Mouse (Mus musculus) liver, postnatal 0 days (tissue): ENCODE data around the gene Gm42669. TPM values are rescaled to one million over a fixed set of nuclear protein-coding genes. Genes with fewer than 3 reads are reported as not detected.

Experiments used
- ATAC-seq: fragments of 200-750 bp; cut with Nextera tagmentation; 2 replicates; pipeline ENCODE4 v1.8.0; 2017; ENCODE audit warnings: mild to moderate bottlenecking, moderate library complexity
- DNase-seq: peaks from one replicate; pipeline ENCODE4 v3.0.0-alpha.2; 2016
- H3K27ac ChIP-seq: fragments of 300-500 bp; sonication (generic); 2 replicates; pipeline ENCODE4 v1.5.1; 2014; ENCODE audit warnings: antibody characterized with exemption, moderate library complexity, mild to moderate bottlenecking, low read depth
- H3K27me3 ChIP-seq: fragments of 300-500 bp; sonication (generic); 2 replicates; pipeline ENCODE4 v1.6.1; 2014; ENCODE audit warnings: low read length, control low read depth, mixed read lengths; ENCODE audit not compliant: insufficient read depth
- H3K36me3 ChIP-seq: fragments of 300-500 bp; sonication (generic); replicated peaks from 2 replicates; pipeline ENCODE4 v1.6.1; 2014; ENCODE audit warnings: mild to moderate bottlenecking, control low read depth, low read length, moderate library complexity, mixed read lengths; ENCODE audit not compliant: insufficient read depth
- H3K4me1 ChIP-seq: fragments of 300-500 bp; sonication (generic); 2 replicates; pipeline ENCODE4 v1.6.1; 2014; ENCODE audit warnings: antibody characterized with exemption, mild to moderate bottlenecking, control low read depth; ENCODE audit not compliant: insufficient read depth
- H3K4me2 ChIP-seq: fragments of 300-500 bp; sonication (generic); 2 replicates; pipeline ENCODE4 v1.6.1; 2014; ENCODE audit warnings: low read depth, mild to moderate bottlenecking, low read length, moderate library complexity, mixed read lengths
- H3K4me3 ChIP-seq: fragments of 300-500 bp; sonication (generic); 2 replicates; pipeline ENCODE4 v1.5.1; 2014; ENCODE audit warnings: low read depth, low read length
- H3K9ac ChIP-seq: fragments of 300-500 bp; sonication (generic); replicated peaks from 2 replicates; pipeline ENCODE4 v1.6.1; 2014; ENCODE audit warnings: mild to moderate bottlenecking, moderate library complexity
- H3K9me3 ChIP-seq: fragments of 300-500 bp; sonication (generic); 2 replicates; pipeline ENCODE4 v1.6.1; 2016; ENCODE audit warnings: mild to moderate bottlenecking, control low read depth, low read length, mixed read lengths
- CTCF ChIP-seq: sonication (generic); IDR thresholded peaks from 2 replicates; pipeline ENCODE4 v1.5.1; 2016; ENCODE audit warnings: antibody characterized with exemption, low read depth
- EP300 ChIP-seq: IDR thresholded peaks from 2 replicates; pipeline ENCODE4 v1.6.1; 2016; ENCODE audit warnings: antibody characterized with exemption, low read depth, mild to moderate bottlenecking
- WGBS: fragments of 180-500 bp; shearing (Covaris S2); extraction: QIAGEN DNeasy Blood & Tissue Kit; methylation state at CpG from one replicate; pipeline ENCODE4 v1.1.7; 2014; ENCODE audit not compliant: insufficient replicate concordance; 5-methylcytosine and 5-hydroxymethylcytosine counted together
- polyA plus RNA-seq: library from polyadenylated mRNA; unstranded; fragments of >200 nt; fragmentation: Nextera tagmentation; extraction: Ambion mirVana; gene quantifications from 2 replicates; pipeline ENCODE4 v1.2.1, GENCODE M21; 2015

The Gm42669 gene
- polyA plus RNA-seq, 1 experiment from 2014 or later = 0.04 TPM

GRCm38 (mm10) chr5:107515453-107515852 lies 8.0 kb downstream of the Gm42669 start:
- Histone ChIP-seq H3K27ac (no peak overlapping the region), H3K4me1 (no peaks in the 10 kb centered on the region), H3K9me3 (no peaks in the 10 kb centered on the region), H3K9ac (no peak overlapping the region), H3K27me3 (no peaks in the 10 kb centered on the region), H3K4me3 (no peak overlapping the region), H3K4me2 (no peak overlapping the region), H3K36me3 (no peaks in the 10 kb centered on the region)
- TF ChIP-seq CTCF = no peak
- TF ChIP-seq EP300 = no peak
- no peak for ATAC-seq
- no peak for DNase-seq
- WGBS = 79% methylated on average over 3 of the region's 3 CpGs

- TF ChIP-seq CTCF (no peak), EP300 (no peak)
- no peak overlapping the region for H3K4me2 ChIP-seq
- ATAC-seq = no peak
- no peak overlapping the region for H3K4me3 ChIP-seq
- no peaks in the 10 kb centered on the region for H3K9me3 ChIP-seq
- 67% methylated on average over 1 of the region's 1 CpGs for WGBS
- no peak overlapping the region for H3K27ac ChIP-seq
- no peaks in the 10 kb centered on the region for H3K36me3 ChIP-seq
- DNase-seq = no peak
- no peaks in the 10 kb centered on the region for H3K4me1 ChIP-seq
- H3K9ac ChIP-seq = no peak overlapping the region
- no peaks in the 10 kb centered on the region for H3K27me3 ChIP-seq
Measured at GRCm38 (mm10) chr5:107516087-107516486, 8.7 kb downstream of the Gm42669 start.

GRCm38 (mm10) chr5:107518602-107519001 lies 11.2 kb downstream of the Gm42669 start:
- TF ChIP-seq CTCF = no peak
- no peak for TF ChIP-seq EP300
- no peak for ATAC-seq
- H3K4me2 ChIP-seq = no peak overlapping the region

GRCm38 (mm10) chr5:107521386-107521785 lies 14.0 kb downstream of the Gm42669 start:
- Histone ChIP-seq H3K9me3 (no peaks in the 10 kb centered on the region), H3K9ac (no peak overlapping the region), H3K36me3 (no peaks in the 10 kb centered on the region), H3K27ac (no peak overlapping the region), H3K4me2 (no peak overlapping the region), H3K4me3 (no peak overlapping the region), H3K27me3 (no peaks in the 10 kb centered on the region), H3K4me1 (no peaks in the 10 kb centered on the region)
- WGBS = 62% methylated on average over 6 of the region's 6 CpGs
- no peak for DNase-seq
- no peak for ATAC-seq
- TF ChIP-seq EP300 (no peak), CTCF (no peak)

More at GRCm38 (mm10) chr5:107518602-107519001, 11.2 kb downstream of the Gm42669 start:
- no peaks in the 10 kb centered on the region for H3K27me3 ChIP-seq
- H3K9me3 ChIP-seq = no peaks in the 10 kb centered on the region
- no peak overlapping the region for H3K9ac ChIP-seq
- no peaks in the 10 kb centered on the region for H3K36me3 ChIP-seq
- H3K27ac ChIP-seq = no peak overlapping the region
- DNase-seq = no peak
- WGBS = 76% methylated on average over 4 of the region's 4 CpGs
- H3K4me1 ChIP-seq = no peaks in the 10 kb centered on the region
- H3K4me3 ChIP-seq = no peak overlapping the region

- no peak for DNase-seq
- 49% methylated on average over 7 of the region's 7 CpGs for WGBS
Measured at GRCm38 (mm10) chr5:107521897-107522296, 14.5 kb downstream of the Gm42669 start.

GRCm38 (mm10) chr5:107524281-107524680 lies 16.9 kb downstream of the Gm42669 start:
- no peak for ATAC-seq
- H3K9me3 ChIP-seq = no peaks in the 10 kb centered on the region
- no peak overlapping the region for H3K27ac ChIP-seq
- H3K4me2 ChIP-seq = no peak overlapping the region
- H3K4me1 ChIP-seq = no peaks in the 10 kb centered on the region
- no peak overlapping the region for H3K4me3 ChIP-seq
- TF ChIP-seq EP300 (no peak), CTCF (no peak)
- H3K9ac ChIP-seq = no peak overlapping the region
- no peaks in the 10 kb centered on the region for H3K27me3 ChIP-seq
- no peaks in the 10 kb centered on the region for H3K36me3 ChIP-seq
- no peak for DNase-seq
- 46% methylated on average over 10 of the region's 10 CpGs for WGBS

More at GRCm38 (mm10) chr5:107521897-107522296, 14.5 kb downstream of the Gm42669 start:
- no peak for TF ChIP-seq EP300
- TF ChIP-seq CTCF = no peak
- Histone ChIP-seq H3K9me3 (no peaks in the 10 kb centered on the region), H3K36me3 (no peaks in the 10 kb centered on the region), H3K4me1 (no peaks in the 10 kb centered on the region), H3K4me3 (no peak overlapping the region), H3K4me2 (no peak overlapping the region), H3K9ac (no peak overlapping the region), H3K27ac (no peak overlapping the region), H3K27me3 (no peaks in the 10 kb centered on the region)
- no peak for ATAC-seq

GRCm38 (mm10) chr5:107528856-107529255 lies 21.4 kb downstream of the Gm42669 start:
- H3K27me3 ChIP-seq = no peaks in the 10 kb centered on the region
- H3K4me2 ChIP-seq = no peak overlapping the region
- no peak overlapping the region for H3K4me3 ChIP-seq
- DNase-seq (no peak), ATAC-seq (no peak)
- WGBS = 80% methylated on average over 3 of the region's 3 CpGs
- TF ChIP-seq EP300 (no peak), CTCF (no peak)
- no peaks in the 10 kb centered on the region for H3K4me1 ChIP-seq
- H3K36me3 ChIP-seq = no peaks in the 10 kb centered on the region
- no peaks in the 10 kb centered on the region for H3K9me3 ChIP-seq
- no peak overlapping the region for H3K9ac ChIP-seq
- H3K27ac ChIP-seq = no peak overlapping the region
